Mouse (Mus musculus) limb, embryonic 15.5 days (tissue): ENCODE data around the gene Kirrel3. TPM values are rescaled to one million over a fixed set of nuclear protein-coding genes. Genes with fewer than 3 reads are reported as not detected.

ENCODE experiments used
- ATAC-seq: fragments of 200-750 bp; cut with Nextera tagmentation; 2 replicates; pipeline ENCODE4 v1.8.0; 2017; ENCODE audit warnings: low read depth, moderate TSS enrichment; ENCODE audit not compliant: insufficient number of reproducible peaks, low FRiP score, low TSS enrichment
- H3K27ac ChIP-seq: fragments of 300-500 bp; sonication (generic); 2 replicates; pipeline ENCODE4 v1.5.1; 2015; ENCODE audit warnings: moderate library complexity, mild to moderate bottlenecking, inconsistent platforms
- H3K27me3 ChIP-seq: fragments of 300-500 bp; sonication (generic); 2 replicates; pipeline ENCODE4 v1.6.1; 2015; ENCODE audit warnings: inconsistent platforms
- H3K36me3 ChIP-seq: fragments of 300-500 bp; sonication (generic); 2 replicates; pipeline ENCODE4 v1.6.1; 2015; ENCODE audit warnings: inconsistent platforms
- H3K4me1 ChIP-seq: fragments of 300-500 bp; sonication (generic); 2 replicates; pipeline ENCODE4 v1.6.1; 2015; ENCODE audit warnings: inconsistent platforms
- H3K4me2 ChIP-seq: fragments of 300-500 bp; sonication (generic); 2 replicates; pipeline ENCODE4 v1.6.1; 2015; ENCODE audit warnings: mild to moderate bottlenecking, inconsistent platforms
- H3K4me3 ChIP-seq: fragments of 300-500 bp; sonication (generic); 2 replicates; pipeline ENCODE4 v1.5.1; 2015; ENCODE audit warnings: mild to moderate bottlenecking, inconsistent platforms
- H3K9ac ChIP-seq: fragments of 300-500 bp; sonication (generic); 2 replicates; pipeline ENCODE4 v1.6.1; 2015; ENCODE audit warnings: inconsistent platforms
- H3K9me3 ChIP-seq: fragments of 300-500 bp; sonication (generic); 2 replicates; pipeline ENCODE4 v1.6.1; 2016; ENCODE audit warnings: inconsistent platforms
- WGBS: fragments of 180-500 bp; shearing (Covaris S2); methylation state at CpG from one replicate; pipeline ENCODE4 v1.1.7; 2015; 5-methylcytosine and 5-hydroxymethylcytosine counted together
- polyA plus RNA-seq: library from polyadenylated mRNA; unstranded; fragments of >200 nt; fragmentation: Nextera tagmentation; extraction: Ambion mirVana; gene quantifications from 2 replicates; pipeline ENCODE4 v1.2.1, GENCODE M21; 2015

The Kirrel3 gene
- polyA plus RNA-seq, 1 experiment from 2014 or later, result 13.5 TPM

- Histone ChIP-seq H3K9me3 (no peaks in the 10 kb centered on the region), H3K4me1 (no peaks in the 10 kb centered on the region), H3K27ac (no peak overlapping the region), H3K27me3 (no peaks in the 10 kb centered on the region), H3K9ac (no peak overlapping the region), H3K4me3 (no peak overlapping the region), H3K36me3 (no peaks in the 10 kb centered on the region), H3K4me2 (no peak overlapping the region)
- WGBS, result 77% methylated on average over 1 of the region's 1 CpGs
- no peak for ATAC-seq
These were observed 167.4 kb downstream of the Kirrel3 start for GRCm38 (mm10) chr9:34653141-34653540.

- no peak overlapping the region for H3K4me3 ChIP-seq
- no peaks in the 10 kb centered on the region for H3K9me3 ChIP-seq
- H3K4me1 ChIP-seq, result no peaks in the 10 kb centered on the region
- H3K4me2 ChIP-seq, result no peak overlapping the region
- H3K27ac ChIP-seq, result no peak overlapping the region
- H3K27me3 ChIP-seq, result no peaks in the 10 kb centered on the region
- no peaks in the 10 kb centered on the region for H3K36me3 ChIP-seq
- 74% methylated on average over 1 of the region's 1 CpGs for WGBS
- no peak overlapping the region for H3K9ac ChIP-seq
- no peak for ATAC-seq
These were observed 174.9 kb downstream of the Kirrel3 start for GRCm38 (mm10) chr9:34660566-34660965.

- Histone ChIP-seq H3K4me2 (no peak overlapping the region), H3K4me1 (no peaks in the 10 kb centered on the region), H3K27ac (no peak overlapping the region), H3K4me3 (no peak overlapping the region), H3K9me3 (no peaks in the 10 kb centered on the region), H3K36me3 (no peaks in the 10 kb centered on the region), H3K9ac (no peak overlapping the region), H3K27me3 (no peaks in the 10 kb centered on the region)
- WGBS, result 53% methylated on average over 6 of the region's 6 CpGs
- ATAC-seq, result no peak
These were observed 177.7 kb downstream of the Kirrel3 start for GRCm38 (mm10) chr9:34663412-34663811.

GRCm38 (mm10) chr9:34665361-34666129, 179.9 kb downstream of the Kirrel3 start:
- Histone ChIP-seq H3K4me2 (no peak overlapping the region), H3K9me3 (no peaks in the 10 kb centered on the region), H3K9ac (no peak overlapping the region), H3K36me3 (no peaks in the 10 kb centered on the region), H3K27ac (no peak overlapping the region), H3K4me1 (no peaks in the 10 kb centered on the region), H3K27me3 (no peaks in the 10 kb centered on the region), H3K4me3 (no peak overlapping the region)
- 71% methylated on average over 15 of the region's 15 CpGs for WGBS
- ATAC-seq, result no peak

GRCm38 (mm10) chr9:34667182-34667581, 181.5 kb downstream of the Kirrel3 start:
- Histone ChIP-seq H3K27me3 (no peaks in the 10 kb centered on the region), H3K27ac (no peak overlapping the region), H3K9me3 (no peaks in the 10 kb centered on the region), H3K4me2 (no peak overlapping the region), H3K9ac (no peak overlapping the region), H3K4me3 (no peak overlapping the region), H3K4me1 (no peaks in the 10 kb centered on the region), H3K36me3 (no peaks in the 10 kb centered on the region)
- no peak for ATAC-seq
- WGBS, result 51% methylated on average over 1 of the region's 1 CpGs

GRCm38 (mm10) chr9:34670906-34671305, 185.2 kb downstream of the Kirrel3 start:
- Histone ChIP-seq H3K4me1 (no peaks in the 10 kb centered on the region), H3K9ac (no peak overlapping the region), H3K4me3 (no peak overlapping the region), H3K27ac (no peak overlapping the region), H3K9me3 (no peaks in the 10 kb centered on the region), H3K36me3 (no peaks in the 10 kb centered on the region), H3K27me3 (no peaks in the 10 kb centered on the region), H3K4me2 (no peak overlapping the region)
- 59% methylated on average over 2 of the region's 2 CpGs for WGBS
- no peak for ATAC-seq

GRCm38 (mm10) chr9:34686798-34687197, 201.1 kb downstream of the Kirrel3 start:
- H3K36me3 ChIP-seq, result no peaks in the 10 kb centered on the region
- no peaks in the 10 kb centered on the region for H3K27me3 ChIP-seq
- H3K4me2 ChIP-seq, result no peak overlapping the region
- 85% methylated on average over 6 of the region's 6 CpGs for WGBS
- no peak for ATAC-seq
- H3K9me3 ChIP-seq, result no peaks in the 10 kb centered on the region
- H3K4me3 ChIP-seq, result no peak overlapping the region
- no peak overlapping the region for H3K9ac ChIP-seq
- H3K4me1 ChIP-seq, result no peaks in the 10 kb centered on the region
- no peak overlapping the region for H3K27ac ChIP-seq

- Histone ChIP-seq H3K27me3 (no peaks in the 10 kb centered on the region), H3K4me3 (no peak overlapping the region), H3K4me2 (no peak overlapping the region), H3K9me3 (no peaks in the 10 kb centered on the region), H3K4me1 (no peaks in the 10 kb centered on the region), H3K27ac (no peak overlapping the region), H3K9ac (no peak overlapping the region), H3K36me3 (no peaks in the 10 kb centered on the region)
- WGBS, result 34% methylated on average over 4 of the region's 4 CpGs
- no peak for ATAC-seq
These were observed 202.7 kb downstream of the Kirrel3 start for GRCm38 (mm10) chr9:34688358-34688757.

- Histone ChIP-seq H3K4me3 (no peak overlapping the region), H3K9me3 (no peaks in the 10 kb centered on the region), H3K27ac (no peak overlapping the region), H3K9ac (no peak overlapping the region), H3K27me3 (no peaks in the 10 kb centered on the region), H3K36me3 (no peaks in the 10 kb centered on the region), H3K4me2 (no peak overlapping the region), H3K4me1 (no peaks in the 10 kb centered on the region)
- WGBS, result 58% methylated on average over 3 of the region's 3 CpGs
- no peak for ATAC-seq
These were observed 203.7 kb downstream of the Kirrel3 start for GRCm38 (mm10) chr9:34689375-34689774.

GRCm38 (mm10) chr9:34695646-34696045, 210.0 kb downstream of the Kirrel3 start:
- H3K9me3 ChIP-seq, result no peaks in the 10 kb centered on the region
- no peak overlapping the region for H3K9ac ChIP-seq
- H3K4me2 ChIP-seq, result no peak overlapping the region
- no peak for ATAC-seq
- WGBS, result 75% methylated on average over 5 of the region's 5 CpGs
- H3K4me1 ChIP-seq, result no peaks in the 10 kb centered on the region
- no peaks in the 10 kb centered on the region for H3K36me3 ChIP-seq
- no peaks in the 10 kb centered on the region for H3K27me3 ChIP-seq
- H3K4me3 ChIP-seq, result no peak overlapping the region
- H3K27ac ChIP-seq, result no peak overlapping the region

GRCm38 (mm10) chr9:34703547-34704300, 218.0 kb downstream of the Kirrel3 start:
- Histone ChIP-seq H3K27ac (no peak overlapping the region), H3K9ac (no peak overlapping the region), H3K36me3 (no peaks in the 10 kb centered on the region), H3K4me2 (no peak overlapping the region), H3K4me3 (no peak overlapping the region), H3K9me3 (no peaks in the 10 kb centered on the region), H3K27me3 (no peaks in the 10 kb centered on the region), H3K4me1 (no peaks in the 10 kb centered on the region)
- 73% methylated on average over 12 of the region's 12 CpGs for WGBS
- ATAC-seq, result no peak

GRCm38 (mm10) chr9:34704357-34704756, 218.7 kb downstream of the Kirrel3 start:
- WGBS, result 34% methylated on average over 2 of the region's 2 CpGs
- H3K4me2 ChIP-seq, result no peak overlapping the region
- no peak for ATAC-seq
- H3K27ac ChIP-seq, result no peak overlapping the region
- no peak overlapping the region for H3K9ac ChIP-seq
- H3K9me3 ChIP-seq, result no peaks in the 10 kb centered on the region
- no peak overlapping the region for H3K4me3 ChIP-seq
- H3K36me3 ChIP-seq, result no peaks in the 10 kb centered on the region
- H3K4me1 ChIP-seq, result no peaks in the 10 kb centered on the region
- no peaks in the 10 kb centered on the region for H3K27me3 ChIP-seq
